Mouse (Mus musculus) right cerebral cortex, adult 18-20 months (tissue): ENCODE results near the gene Higd2a.

Experiments
- DNase-seq: peaks from one replicate; pipeline ENCODE4 v3.0.0; 2022; ENCODE audit warnings: mixed read lengths

The Higd2a gene

GRCm38 (mm10) chr13:54589996-54590951, at the start of gene Higd2a, which contains the start of gene Nop16:
Higd2a (plus strand) TSS chr13:54590207.
Nop16 (minus strand) TSS chr13:54590090.
- DNase-seq, result peak; percentile 98

DNA sequence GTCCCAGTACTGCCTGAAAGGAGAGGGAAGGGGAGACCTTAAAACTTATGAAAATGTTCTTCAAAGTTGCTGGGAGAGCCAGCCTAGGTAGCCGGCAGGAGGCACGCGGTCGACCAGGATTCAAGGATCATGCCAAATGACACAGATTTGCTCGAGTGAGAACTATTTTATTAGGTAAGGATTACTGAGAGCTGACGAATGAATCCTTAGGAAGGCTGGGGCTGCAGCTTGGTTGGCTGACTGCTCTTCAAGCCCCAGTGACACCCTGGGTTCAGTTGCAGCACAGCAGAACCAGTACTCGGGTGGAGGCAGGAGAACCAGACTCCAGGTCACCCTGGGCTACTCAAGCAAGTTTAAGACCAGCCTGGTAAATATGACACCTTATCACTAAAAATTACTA, 42.0 kb upstream of the Higd2a start:
- no peak for DNase-seq

- DNase-seq, result no peak
Observed at GRCm38 (mm10) chr13:54556176-54556575, 33.8 kb upstream of the Higd2a start.

DNA sequence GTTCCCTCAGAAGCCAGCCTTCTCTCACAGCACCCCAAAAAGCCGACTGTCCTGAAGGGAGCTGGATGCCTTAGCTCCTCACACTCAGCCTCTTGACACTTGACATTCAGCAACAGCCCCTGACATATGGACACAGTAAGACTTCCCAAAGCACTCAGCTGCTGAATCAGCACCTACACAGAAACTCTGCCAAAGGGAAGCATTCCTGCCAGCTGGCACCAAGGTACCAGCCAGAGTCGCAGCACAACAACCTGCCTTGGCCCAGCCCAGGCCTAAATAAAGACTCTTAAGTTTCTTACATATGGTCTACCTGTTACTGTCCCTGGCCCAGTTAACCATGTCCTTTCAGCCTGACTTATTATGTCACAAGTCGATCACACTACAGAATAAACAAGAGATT, 33.2 kb upstream of the Higd2a start:
- DNase-seq, result peak; percentile 31

GRCm38 (mm10) chr13:54557652-54558051, 32.4 kb upstream of the Higd2a start:
- peak; percentile 21 for DNase-seq

DNA sequence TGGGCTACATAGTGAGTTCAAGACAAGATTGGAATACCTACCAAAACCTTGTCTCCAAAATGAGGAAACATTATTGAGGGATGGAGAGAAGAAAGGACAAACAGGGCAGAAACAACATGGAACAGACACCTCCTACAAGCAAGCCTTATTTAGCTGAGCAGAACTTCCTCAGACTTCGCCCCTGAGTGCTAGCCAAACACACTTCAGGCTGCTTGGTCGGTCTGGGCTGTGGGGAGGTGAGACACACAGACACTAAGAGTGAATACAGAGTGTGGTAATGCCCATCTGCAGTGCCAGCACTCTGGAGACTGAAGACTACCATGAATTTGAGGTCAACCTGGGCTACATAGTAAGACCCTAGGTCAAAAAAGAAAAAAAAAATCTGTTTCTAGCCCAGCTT, 30.4 kb upstream of the Higd2a start:
- DNase-seq, result no peak

GRCm38 (mm10) chr13:54560608-54561007, 29.4 kb upstream of the Higd2a start:
- DNase-seq, result peak; percentile 65

DNA sequence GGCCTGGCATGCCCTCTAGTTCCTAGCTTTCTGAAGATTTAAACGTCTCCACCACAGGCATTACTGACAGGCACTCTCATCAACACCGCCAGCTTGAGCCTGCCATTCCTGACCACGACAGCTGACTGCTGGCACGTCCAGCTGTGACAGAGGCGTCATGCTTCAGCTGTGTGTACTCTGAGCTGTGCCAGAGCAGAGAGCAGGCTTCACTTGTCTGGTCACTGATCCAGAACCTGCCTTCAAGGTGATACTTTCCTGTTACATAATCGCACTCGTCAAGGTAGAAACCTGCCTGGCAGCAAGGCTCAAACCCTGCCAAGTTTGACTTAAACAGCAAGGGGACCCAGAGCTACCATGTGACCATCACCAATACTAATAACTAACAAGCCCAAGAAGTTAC, 27.4 kb upstream of the Higd2a start:
- no peak for DNase-seq

- DNase-seq, result no peak
Observed at GRCm38 (mm10) chr13:54564232-54565200, 25.5 kb upstream of the Higd2a start.

DNA sequence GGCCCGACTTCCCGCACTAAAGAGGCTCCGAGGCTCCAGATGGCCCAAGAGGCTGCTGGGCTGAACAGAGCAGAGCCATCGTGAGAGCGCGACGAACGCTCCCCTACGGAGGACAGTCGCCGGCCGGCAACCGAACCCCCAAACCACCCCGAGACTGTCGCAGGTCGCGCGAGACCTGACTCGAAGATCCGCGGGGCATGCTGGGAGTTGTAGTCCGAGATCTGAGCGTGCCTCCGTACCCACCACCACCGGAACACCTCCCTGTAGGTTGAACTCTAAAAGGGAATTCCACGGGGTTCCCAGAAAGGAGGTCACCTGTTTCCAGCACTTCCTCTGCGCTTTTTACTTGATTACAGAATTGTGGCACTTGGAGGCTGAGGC, 24.8 kb upstream of the Higd2a start, which contains the start of gene 4833439L19Rik:
TSS of gene 4833439L19Rik (minus strand) at position 235 of the 381 bp plus-strand sequence.
- peak; percentile 95 for DNase-seq

DNA sequence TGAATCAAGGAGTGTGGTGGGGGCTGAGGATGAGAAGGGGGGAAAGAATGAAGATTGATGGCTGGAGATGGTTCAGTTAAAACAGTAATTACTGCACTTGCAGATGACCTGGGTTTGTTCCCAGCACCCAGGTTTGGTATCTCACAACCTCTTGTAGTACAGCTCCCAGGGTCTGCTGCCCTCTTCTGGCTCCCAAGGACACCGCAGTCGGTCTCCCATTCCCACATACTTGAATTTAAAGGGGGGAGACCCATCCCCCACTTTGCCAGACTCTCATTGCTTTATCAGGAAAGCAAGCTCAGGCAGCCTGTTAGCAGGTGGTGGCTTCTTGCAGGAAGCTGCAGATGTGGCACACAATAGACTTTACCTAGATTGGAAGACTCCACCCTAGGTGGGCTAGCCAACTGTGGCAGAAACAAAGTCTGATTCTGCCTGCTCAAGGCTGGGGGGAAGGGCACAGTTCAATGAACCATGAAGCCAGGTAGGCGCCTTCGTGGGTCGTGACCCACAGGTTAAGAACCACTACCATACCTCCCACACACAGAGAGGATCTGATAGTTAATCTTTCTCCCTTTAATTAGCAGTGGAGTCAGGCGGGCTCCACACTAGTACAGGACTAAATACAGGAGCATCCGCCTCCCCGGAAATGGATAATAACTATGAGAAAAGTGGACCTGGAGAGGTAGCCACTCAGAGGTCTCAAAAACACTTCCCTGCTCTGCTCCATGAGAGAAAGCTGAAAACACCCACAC, 24.2 kb upstream of the Higd2a start:
- peak; percentile 43 for DNase-seq

GRCm38 (mm10) chr13:54568380-54568779, 21.6 kb upstream of the Higd2a start:
- no peak for DNase-seq

DNA sequence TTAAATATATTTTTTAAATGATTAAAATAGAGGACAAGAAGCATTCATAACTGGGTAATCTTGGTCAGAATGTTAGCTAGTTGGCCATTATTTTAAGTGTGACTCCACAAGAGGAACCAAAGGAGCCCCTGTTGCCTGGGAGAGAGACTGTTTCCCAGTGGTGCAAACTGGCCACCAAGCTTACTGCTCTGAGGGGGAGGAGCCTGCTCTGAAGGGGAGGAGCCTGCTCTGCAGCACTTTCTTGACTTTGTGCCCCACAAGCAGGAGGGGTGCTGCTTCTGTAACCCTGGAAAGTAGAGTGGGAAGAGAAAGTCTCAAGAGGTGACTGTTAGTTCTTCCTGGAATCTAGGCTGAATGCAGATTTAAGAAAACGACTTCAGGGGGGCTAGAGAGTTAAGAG, 20.7 kb upstream of the Higd2a start:
- no peak for DNase-seq

GRCm38 (mm10) chr13:54570736-54571135, 19.3 kb upstream of the Higd2a start:
- no peak for DNase-seq

- no peak for DNase-seq
Observed at GRCm38 (mm10) chr13:54571637-54572036, 18.4 kb upstream of the Higd2a start.

DNA sequence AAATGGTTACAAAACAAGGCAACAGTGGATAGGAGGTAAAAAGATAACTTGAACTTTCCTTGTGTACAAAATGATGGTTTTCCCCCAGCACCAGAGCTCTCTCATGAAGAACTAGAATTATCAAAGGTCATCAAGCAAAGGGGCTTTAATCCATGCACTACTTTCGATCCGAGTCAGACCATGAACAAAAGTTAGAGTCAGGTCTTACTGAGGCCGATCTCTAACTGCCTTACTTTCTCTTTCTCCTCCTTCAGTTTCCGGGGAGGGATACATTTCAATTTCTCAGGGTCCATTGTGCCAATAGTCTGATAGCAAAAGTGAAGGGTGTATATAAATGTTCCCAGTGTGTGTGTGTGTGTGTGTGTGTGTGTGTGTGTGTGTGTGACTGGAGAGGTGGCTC, 17.4 kb upstream of the Higd2a start:
- DNase-seq, result no peak

DNA sequence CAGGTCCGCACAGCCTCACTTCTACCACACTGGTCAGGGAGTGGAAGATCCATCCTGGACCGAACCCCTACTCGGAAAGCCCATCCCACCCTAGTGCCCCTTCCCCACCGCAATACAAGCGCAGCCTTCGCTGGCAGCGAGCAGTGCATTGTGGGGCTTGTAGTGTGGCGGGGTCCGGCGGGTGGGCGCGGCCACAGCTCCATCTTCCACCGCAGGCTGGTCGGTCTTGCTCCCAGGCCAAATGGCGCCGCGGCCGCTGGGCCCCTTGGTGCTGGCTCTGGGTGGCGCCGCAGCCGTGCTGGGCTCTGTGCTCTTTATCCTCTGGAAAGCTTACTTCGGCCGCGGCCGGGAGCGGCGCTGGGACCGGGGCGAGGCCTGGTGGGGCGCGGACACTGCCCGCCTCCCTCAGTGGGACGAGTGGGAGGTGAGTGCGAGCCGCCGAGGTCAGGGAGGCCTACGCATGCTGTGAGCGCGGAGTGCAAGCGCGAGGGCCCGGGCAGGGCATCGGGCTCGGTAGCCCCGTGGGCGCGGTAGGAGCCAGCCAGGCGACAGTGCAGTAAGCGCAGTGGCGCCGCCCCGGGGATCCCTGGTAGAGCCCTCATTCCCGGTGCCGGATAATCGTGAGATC, 15.0 kb upstream of the Higd2a start, which contains the start of gene Arl10:
TSS of gene Arl10 (plus strand) at position 162 of the 628 bp plus-strand sequence.
- peak; percentile 79 for DNase-seq

GRCm38 (mm10) chr13:54575489-54575888, 14.5 kb upstream of the Higd2a start:
- DNase-seq, result no peak

DNA sequence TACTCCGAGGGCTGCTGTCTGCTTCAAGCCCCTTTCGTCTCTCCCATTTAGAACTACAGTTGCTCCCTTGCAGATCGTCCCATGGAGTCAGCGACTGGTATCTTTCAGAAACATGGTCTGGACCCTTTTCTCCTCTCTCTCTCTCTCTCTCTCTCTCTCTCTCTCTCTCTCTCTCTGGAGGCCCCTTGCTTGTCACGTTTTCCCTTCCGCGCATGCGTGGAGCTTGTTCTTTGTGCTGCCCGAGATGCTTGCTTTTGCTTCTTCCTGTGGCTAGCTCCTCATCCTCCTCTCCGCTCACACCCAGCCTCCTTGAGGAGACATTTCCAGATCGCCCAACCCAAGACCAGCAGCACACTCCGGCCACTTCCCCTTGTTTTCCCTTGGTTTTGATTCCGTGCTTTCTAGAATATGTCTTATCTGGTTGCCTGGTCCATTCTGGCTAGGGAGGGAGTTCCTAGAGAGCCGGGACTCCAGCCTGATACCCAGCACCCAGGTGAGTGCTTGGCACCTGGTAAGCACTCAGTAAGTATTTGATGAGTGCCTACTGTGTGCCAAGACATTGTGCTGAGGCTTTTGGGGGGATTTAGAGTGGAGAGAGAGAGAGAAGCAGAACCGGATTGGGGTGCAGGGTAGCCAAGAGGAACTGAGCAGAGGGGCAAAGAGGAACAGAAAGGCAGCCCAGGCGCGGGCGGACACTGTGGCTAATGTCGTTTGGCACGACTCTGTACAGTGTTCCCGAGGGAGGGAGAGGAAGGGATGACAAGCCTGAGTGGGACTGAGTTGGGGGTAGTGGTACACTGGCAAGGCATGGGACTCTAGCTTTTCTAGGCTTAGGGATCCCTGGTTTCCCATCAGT, 12.1 kb upstream of the Higd2a start:
- DNase-seq, result no peak

DNA sequence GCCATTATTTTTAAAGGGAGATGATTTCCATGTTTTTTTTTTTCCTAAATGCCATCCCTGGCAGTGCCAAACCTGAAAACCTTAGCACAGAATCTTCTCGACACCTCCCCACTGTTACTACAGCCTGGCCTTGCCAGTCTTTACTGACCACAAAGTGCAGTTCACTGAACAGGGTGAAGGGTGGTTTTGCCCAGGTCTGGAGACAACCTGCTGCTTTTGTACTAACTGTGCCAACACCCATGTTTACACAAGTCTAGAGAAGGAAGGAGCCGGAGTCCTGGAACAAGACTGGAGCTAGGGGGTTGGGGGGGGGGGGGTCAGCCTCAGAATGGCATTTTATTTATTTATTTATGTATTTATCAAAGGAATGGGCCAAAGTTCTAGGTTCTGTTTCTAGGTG, 8.6 kb upstream of the Higd2a start:
- no peak for DNase-seq

- no peak for DNase-seq
Observed at GRCm38 (mm10) chr13:54582126-54582525, 7.9 kb upstream of the Higd2a start.
